Mouse (Mus musculus) erythroblast, embryonic 14.5 days (primary cell): ENCODE measurements around the gene Sqor. TPM values are rescaled to one million over a fixed set of nuclear protein-coding genes. Genes with fewer than 3 reads are reported as not detected.

Source experiments
- H3K27me3 ChIP-seq: 2 replicates; pipeline ENCODE4 v1.6.1; 2012; ENCODE audit warnings: inconsistent platforms; ENCODE audit not compliant: control insufficient read depth
- H3K36me3 ChIP-seq: 2 replicates; pipeline ENCODE4 v1.6.1; 2012; ENCODE audit warnings: mild to moderate bottlenecking, inconsistent platforms; ENCODE audit not compliant: control insufficient read depth
- H3K4me1 ChIP-seq: 2 replicates; pipeline ENCODE4 v1.6.1; 2012; ENCODE audit warnings: inconsistent platforms; ENCODE audit not compliant: control insufficient read depth
- H3K4me3 ChIP-seq: replicated peaks from 2 replicates; pipeline ENCODE3; 2012; ENCODE audit warnings: moderate library complexity, mild to moderate bottlenecking, inconsistent platforms
- H3K9me3 ChIP-seq: 2 replicates; pipeline ENCODE4 v1.6.1; 2012; ENCODE audit warnings: low read length, inconsistent platforms, mixed read lengths; ENCODE audit not compliant: control insufficient read depth
- GATA1 ChIP-seq: IDR thresholded peaks from 2 replicates; pipeline ENCODE4 v1.6.1; 2012; ENCODE audit warnings: low read length, inconsistent platforms, mixed read lengths
- TAL1 ChIP-seq: IDR thresholded peaks from 3 replicates; pipeline ENCODE4 v1.6.1; 2012; ENCODE audit warnings: low read length, inconsistent platforms, mixed read lengths
- polyA plus RNA-seq: library from polyadenylated mRNA; stranded (reverse); fragments of >175 nt; gene quantifications from 2 replicates; pipeline ENCODE4 v1.2.3, GENCODE M21; 2012

Sqor gene
- polyA plus RNA-seq, 1 experiment: 0.02 TPM

DNA sequence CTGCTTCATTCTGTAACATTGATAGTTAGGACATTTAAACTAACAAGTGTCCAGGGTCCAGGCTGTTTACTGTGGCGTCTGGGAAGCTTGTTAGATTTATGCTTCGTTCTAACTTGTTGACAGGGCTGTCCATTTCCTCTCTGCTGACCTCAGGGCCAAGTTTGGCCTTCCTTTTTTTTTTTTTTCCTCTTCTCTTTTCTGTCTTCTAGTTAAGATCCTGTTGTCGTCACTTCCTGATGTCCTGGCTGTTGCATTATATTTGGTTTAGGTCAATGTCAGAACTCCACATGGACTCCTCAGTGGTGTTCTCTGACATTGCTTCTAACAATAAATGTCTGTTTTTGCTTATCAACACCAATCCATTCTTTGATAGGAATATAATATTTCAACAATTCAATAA is 15.4 kb downstream of the Sqor start:
- H3K4me1 ChIP-seq: no peaks in the 10 kb centered on the region
- no peak for TF ChIP-seq TAL1
- TF ChIP-seq GATA1: no peak
- no peaks in the 10 kb centered on the region for H3K9me3 ChIP-seq
- no peaks in the 10 kb centered on the region for H3K27me3 ChIP-seq
- no peak overlapping the region for H3K4me3 ChIP-seq
- H3K36me3 ChIP-seq: no peaks in the 10 kb centered on the region

DNA sequence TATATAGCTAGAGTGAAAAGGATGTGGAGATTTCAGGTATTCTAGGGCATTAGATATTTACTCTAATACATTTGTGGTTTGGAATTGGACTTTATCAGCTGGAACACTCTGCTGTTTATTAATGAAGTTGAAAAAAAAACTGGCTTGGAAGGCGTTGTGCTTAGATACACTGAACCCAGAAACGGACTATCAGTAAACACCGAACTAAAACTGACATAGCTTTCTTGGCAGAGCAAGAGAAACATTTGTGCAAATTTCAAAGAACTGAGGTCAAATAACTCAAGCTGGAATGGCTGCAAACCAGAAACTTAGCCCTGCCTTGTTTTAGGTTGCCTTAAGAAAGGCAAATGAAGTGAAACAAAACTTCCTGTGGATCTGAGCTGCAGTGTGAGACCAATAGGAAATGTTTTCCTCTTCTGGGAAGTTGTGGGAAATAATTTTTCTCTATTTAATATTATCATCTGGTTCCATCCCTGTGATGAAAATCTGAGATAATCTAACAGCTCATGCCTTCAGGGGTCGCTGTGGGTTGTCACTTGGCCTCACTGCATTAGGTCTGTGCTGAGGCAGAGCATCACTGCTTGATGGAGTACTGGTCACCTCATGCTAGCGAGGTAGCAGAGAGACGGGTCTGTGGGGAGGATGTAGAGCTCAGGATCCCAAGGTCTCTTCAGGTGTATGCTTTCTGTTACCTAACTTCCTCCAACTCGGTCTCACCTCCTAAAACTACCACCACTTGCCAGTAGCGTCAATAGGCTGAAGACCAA is 16.7 kb downstream of the Sqor start:
- Histone ChIP-seq H3K4me3 (no peak overlapping the region), H3K27me3 (no peaks in the 10 kb centered on the region), H3K9me3 (no peaks in the 10 kb centered on the region), H3K36me3 (no peaks in the 10 kb centered on the region), H3K4me1 (no peaks in the 10 kb centered on the region)
- TF ChIP-seq GATA1 (no peak), TAL1 (no peak)

DNA sequence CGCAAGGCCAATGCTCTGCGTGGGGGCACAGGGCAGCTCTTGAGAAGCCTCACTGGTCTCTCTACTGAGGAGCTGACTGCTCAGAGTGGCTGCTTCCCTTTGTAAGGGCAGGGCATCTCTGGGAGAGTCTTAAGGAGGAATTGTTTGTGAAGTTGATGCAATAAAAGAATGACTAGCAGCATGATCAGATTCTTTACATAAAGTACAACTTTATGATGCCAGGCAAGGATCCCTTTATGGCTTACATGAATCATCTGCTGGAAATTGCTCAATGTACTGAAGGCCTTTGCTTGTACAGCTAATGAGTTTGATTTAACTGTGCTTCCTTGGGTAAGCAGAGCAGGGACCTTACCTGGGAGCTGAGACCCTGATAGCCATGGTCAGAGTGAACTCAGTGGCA is 18.7 kb downstream of the Sqor start:
- no peak for TF ChIP-seq GATA1
- no peak for TF ChIP-seq TAL1
- Histone ChIP-seq H3K27me3 (no peaks in the 10 kb centered on the region), H3K36me3 (no peaks in the 10 kb centered on the region)

DNA sequence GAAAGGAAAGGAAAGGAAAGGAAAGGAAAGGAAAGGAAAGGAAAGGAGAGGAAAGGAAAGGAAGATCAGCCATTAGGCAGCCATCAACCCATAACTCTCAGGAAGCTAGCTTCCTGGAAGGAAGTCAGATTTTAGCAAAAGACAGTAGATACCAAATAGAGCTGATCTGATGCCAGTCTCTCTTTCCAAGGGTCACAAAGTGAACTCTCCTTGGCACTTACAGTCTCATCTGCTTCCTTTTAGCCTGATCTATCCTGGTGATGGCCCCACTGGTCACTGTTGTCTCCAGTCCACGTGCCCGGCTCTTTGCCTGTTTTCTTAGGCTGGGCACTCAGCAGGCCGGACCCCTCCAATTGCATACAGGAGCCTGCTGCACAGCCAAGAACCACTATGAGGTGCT is 19.7 kb downstream of the Sqor start:
- no peaks in the 10 kb centered on the region for H3K27me3 ChIP-seq
- no peak for TF ChIP-seq TAL1
- no peak overlapping the region for H3K4me3 ChIP-seq
- no peaks in the 10 kb centered on the region for H3K9me3 ChIP-seq
- no peaks in the 10 kb centered on the region for H3K4me1 ChIP-seq
- no peaks in the 10 kb centered on the region for H3K36me3 ChIP-seq

More for the DNA sequence above, 18.7 kb downstream of the Sqor start:
- H3K9me3 ChIP-seq: no peaks in the 10 kb centered on the region
- H3K4me1 ChIP-seq: no peaks in the 10 kb centered on the region
- no peak overlapping the region for H3K4me3 ChIP-seq

DNA sequence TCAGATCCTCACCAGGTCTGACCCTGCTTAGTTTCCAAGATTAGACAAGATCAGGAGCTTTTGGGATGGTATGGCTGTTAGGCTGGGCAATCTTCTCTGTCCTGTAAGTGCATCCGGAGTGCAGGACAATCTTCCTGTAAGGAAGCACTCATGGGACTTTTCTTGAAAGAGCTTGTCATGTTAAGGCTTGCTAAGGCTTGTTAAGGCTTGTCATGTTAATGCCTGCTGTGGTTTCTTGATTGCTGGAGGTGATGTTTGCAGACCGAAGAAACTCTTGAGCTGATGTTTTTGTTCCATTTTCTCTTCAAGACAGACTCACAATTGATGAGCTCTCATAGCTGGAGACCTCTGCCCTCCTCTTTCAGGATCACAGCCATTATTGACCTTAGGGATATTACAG is 21.1 kb downstream of the Sqor start:
- H3K4me3 ChIP-seq: no peak overlapping the region
- no peaks in the 10 kb centered on the region for H3K4me1 ChIP-seq
- H3K9me3 ChIP-seq: no peaks in the 10 kb centered on the region
- no peaks in the 10 kb centered on the region for H3K27me3 ChIP-seq
- no peaks in the 10 kb centered on the region for H3K36me3 ChIP-seq
- TF ChIP-seq GATA1 (no peak), TAL1 (no peak)

DNA sequence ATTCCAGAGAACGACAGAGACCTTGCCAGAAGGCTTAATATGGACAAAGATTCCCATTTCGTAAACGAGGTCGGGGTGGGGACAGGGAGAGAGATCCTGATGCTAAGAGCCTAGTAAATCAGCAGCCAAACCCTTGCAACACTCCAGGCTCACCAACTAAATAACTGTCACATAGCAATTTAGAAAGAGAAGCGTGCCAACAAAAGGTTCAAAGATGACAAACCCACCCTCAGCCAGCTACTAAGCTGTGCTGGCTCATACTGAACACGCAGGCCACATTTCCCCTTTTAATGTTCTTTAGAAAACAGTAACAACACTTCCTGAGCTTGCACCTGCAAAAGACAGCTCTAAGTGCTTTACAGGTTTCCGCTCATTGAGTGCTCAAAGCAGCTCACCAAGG is 24.3 kb downstream of the Sqor start:
- no peaks in the 10 kb centered on the region for H3K9me3 ChIP-seq
- TF ChIP-seq TAL1 (no peak), GATA1 (no peak)
- no peaks in the 10 kb centered on the region for H3K27me3 ChIP-seq
- no peak overlapping the region for H3K4me3 ChIP-seq
- no peaks in the 10 kb centered on the region for H3K4me1 ChIP-seq
- H3K36me3 ChIP-seq: no peaks in the 10 kb centered on the region

DNA sequence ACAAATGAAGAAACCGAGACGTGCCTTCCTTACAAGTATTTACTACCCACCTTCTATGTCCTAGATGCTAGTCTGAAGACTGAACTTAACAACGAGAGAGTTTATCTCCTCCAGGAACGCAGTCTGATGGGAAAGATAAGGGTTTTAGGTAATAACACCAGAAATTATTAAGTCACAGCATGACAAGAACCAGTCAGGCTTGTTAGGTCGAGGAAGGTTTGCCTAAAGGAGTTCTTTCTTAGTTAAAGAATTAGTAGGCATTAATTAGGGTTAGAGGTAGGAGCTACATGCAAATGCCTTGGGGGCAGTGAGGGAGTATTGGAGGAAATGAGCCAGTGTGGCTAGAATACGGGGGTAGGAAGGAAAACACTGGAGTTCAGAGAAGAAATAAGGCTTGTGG is 24.7 kb downstream of the Sqor start:
- H3K36me3 ChIP-seq: no peaks in the 10 kb centered on the region
- no peaks in the 10 kb centered on the region for H3K27me3 ChIP-seq
- H3K4me1 ChIP-seq: no peaks in the 10 kb centered on the region
- H3K4me3 ChIP-seq: no peak overlapping the region
- no peaks in the 10 kb centered on the region for H3K9me3 ChIP-seq
- TF ChIP-seq GATA1 (no peak), TAL1 (no peak)

DNA sequence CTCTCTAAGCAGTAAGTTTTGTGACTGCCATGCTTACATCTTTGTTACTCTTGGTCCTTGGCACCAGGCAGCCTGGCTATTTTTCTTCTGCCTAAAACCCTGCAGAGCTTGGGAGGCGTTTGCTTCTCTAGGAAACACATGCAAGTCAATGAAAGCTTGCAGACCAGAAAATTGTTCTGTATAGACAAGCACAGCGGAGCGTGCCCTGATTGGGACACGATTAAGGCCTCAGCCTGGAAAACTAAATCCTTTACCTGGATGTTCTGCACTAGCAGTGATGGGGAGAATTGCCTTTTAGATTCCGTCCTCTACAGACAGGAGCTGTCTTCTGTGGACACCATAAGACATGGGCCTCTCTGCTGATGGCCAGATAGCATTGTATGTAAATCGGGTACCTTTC is 39.4 kb downstream of the Sqor start:
- H3K4me1 ChIP-seq: peaks cover 4% of the 10 kb centered on the region; the same call in 1 of the 2 replicates
- no peak overlapping the region for H3K4me3 ChIP-seq
- no peaks in the 10 kb centered on the region for H3K36me3 ChIP-seq
- TF ChIP-seq TAL1 (no peak), GATA1 (no peak)
- no peaks in the 10 kb centered on the region for H3K27me3 ChIP-seq
- H3K9me3 ChIP-seq: no peaks in the 10 kb centered on the region

DNA sequence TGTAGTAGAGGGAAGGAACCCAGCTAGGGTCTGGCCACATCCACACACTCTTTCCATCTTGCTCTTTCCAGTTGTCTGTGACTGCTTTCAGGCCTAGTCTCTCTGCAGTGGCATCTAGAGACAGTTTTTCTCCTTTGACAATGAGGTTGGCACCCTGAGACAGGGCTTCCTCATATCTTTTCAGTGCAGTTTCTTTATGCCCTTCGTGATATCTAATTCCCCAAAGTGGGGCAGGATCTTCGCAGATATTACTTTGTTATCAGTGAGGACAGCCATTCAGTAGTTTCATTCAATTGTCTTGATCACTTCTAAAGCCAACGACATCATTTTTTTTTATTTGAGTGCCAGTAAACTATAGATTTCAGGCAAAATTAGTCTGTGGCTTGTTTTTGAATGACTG is 41.0 kb downstream of the Sqor start:
- Histone ChIP-seq H3K4me3 (no peak overlapping the region), H3K36me3 (no peaks in the 10 kb centered on the region), H3K9me3 (no peaks in the 10 kb centered on the region), H3K4me1 (peaks cover 4% of the 10 kb centered on the region; the same call in 1 of the 2 replicates), H3K27me3 (no peaks in the 10 kb centered on the region)
- TF ChIP-seq GATA1 (no peak), TAL1 (no peak)

DNA sequence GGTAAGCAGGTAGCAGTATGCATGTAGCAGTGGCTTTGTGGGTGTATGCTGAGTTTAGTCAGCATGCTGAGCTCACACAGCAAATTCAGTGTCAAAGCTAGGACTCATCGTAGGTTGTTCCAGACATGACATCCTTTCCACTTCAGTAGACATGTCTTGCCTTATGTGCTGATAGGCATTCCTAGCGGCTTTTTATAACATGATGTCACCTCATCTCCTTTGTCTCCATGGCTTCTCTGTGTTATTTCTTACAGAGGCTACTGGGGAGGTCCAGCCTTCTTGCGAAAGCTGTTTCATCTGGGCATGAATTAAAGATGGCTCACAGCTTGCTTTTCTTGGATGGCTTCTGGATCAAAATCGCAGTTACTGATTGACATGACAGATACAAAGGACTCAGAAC is 44.0 kb downstream of the Sqor start:
- Histone ChIP-seq H3K36me3 (no peaks in the 10 kb centered on the region), H3K9me3 (no peaks in the 10 kb centered on the region), H3K4me3 (no peak overlapping the region), H3K27me3 (no peaks in the 10 kb centered on the region), H3K4me1 (peaks cover 4% of the 10 kb centered on the region; the same call in 1 of the 2 replicates)
- TF ChIP-seq GATA1: no peak
- no peak for TF ChIP-seq TAL1
